Mouse (Mus musculus): ENCODE results near the gene Lcn9.

The Lcn9 gene

DNA sequence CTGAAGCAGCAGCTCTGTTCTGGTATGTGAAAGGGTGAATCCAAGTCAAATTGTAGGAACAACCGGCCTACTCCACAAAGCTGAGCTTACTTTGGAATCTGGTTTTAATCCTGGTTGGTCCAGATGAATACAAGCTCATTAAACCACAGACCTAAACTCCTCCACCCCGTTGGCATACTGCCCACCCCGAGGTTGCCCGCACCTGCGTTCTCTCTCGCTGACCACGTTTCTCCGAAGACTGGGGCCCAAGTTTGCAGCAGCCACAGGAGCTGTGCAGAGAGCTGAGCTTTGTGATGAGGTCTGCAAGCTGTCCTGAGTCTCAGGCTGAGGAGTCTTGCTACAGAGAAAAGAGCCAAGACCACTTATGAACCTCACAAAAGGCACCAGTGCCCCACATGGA, 23.6 kb downstream of the Lcn9 start:
- DNase-seq (ENCODE audit: low read depth in 1 of 2, low spot score in 2 of 2) = no peak

DNA sequence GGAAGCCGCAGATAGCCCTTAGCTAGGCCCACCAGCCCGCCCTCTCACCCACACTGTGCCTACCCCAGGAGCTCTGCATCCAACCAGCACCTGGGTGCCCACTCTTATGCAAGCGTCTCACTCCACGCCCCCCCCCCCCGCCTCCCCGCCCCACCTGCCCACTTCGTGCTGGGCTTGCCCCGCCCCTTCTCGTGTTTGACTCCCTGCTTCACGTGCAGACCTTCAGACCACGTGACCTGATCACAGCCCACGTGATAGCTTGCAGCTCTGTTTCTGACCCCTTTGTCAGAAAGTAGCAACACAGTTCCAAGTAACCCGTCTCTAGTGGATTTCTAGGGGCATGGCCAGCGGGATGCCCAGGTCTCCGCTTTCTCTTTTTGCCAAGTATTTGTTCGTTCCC, 24.3 kb downstream of the Lcn9 start, which contains the start of gene Sohlh1:
Gene Sohlh1, minus strand, starts transcription at position 23 of the 400 bp plus-strand sequence.
- DNase-seq (ENCODE audit: low read depth in 1 of 2, low spot score in 2 of 2) = no peak

DNA sequence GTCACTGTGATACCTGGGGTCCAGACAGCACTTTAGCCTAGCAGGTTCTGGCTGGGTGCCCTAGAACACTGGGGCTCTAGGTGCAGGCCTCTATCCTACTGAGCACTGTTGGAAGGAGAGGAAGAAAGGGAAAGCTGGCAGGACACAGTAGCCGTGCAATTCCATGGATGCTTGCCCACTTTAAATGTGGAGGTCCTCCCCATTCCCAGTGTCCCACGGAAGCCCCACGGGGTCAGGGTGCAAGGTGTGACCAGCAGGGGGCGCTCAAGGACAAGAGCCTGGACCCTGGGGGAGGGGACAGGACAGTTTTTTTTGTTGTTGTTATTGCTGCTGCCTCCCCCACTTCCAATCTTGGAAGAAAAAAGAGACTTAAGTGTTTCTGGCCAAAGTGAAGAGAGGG, 27.4 kb downstream of the Lcn9 start:
- peak in 1 of 2 experiments; percentile 24 for DNase-seq (ENCODE audit: low read depth in 1 of 2, low spot score in 2 of 2)

DNA sequence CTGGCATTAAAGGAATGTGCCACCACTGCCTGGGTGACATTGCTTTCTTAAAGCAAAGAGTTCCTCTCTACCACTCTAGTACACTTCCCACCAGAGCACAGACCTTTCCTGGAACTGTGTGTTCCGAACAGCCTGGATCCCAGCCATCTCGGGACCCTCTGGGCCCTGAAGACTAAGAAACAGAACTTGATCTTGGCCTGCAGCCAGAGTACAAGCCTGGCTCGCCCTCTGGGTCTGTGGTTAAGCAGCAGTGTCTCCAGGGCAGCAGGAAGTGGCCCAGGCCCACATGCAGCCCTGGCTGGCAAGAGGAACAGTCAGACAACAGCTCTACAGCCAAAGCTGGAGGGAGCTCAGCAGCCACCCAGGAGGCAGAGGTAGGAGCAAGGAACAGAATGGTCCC, 29.7 kb downstream of the Lcn9 start:
- no peak for DNase-seq (ENCODE audit: low read depth in 1 of 2, low spot score in 2 of 2)

DNA sequence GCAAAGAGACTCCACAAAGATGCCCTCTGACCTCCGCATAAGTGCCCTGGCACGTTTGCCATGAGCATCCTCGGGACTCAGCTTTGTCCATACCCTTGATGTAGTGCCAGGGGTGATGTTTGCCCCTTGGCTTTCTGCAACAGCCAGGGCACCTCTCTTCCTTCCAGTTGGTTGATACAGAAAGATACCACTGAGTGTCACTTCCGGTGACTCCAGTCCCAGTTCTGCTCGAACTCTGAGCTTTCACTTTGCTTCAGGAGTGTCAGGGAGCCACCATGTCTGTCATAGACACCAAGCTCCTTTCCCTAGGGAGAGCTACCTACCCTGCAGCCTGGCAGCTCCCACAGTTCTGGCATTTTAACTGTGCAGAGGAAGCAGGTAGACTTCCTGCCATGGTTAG, 31.0 kb downstream of the Lcn9 start:
- DNase-seq (ENCODE audit: low read depth in 1 of 2, low spot score in 2 of 2) = no peak

DNA sequence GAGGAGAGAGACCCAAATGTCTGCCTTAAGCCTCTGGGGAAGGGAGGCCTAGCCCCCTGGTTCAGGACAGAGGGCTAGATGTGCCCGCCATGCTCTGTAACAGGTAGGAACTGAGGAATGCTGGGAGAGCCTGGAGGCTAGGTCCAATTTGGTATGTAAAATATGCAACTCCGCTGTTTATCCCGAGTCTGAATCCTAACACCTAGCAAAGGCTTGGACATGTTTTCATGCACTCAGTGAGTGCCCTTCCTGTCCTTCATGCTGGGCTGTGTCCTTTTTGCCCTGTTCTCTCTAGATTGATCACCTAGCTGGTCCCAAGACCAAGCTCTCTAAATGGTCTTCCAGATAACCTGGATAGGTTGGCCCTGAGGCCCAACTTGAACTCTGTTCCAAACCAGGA, 36.9 kb downstream of the Lcn9 start:
- DNase-seq (ENCODE audit: low read depth in 1 of 2, low spot score in 2 of 2) = no peak

DNA sequence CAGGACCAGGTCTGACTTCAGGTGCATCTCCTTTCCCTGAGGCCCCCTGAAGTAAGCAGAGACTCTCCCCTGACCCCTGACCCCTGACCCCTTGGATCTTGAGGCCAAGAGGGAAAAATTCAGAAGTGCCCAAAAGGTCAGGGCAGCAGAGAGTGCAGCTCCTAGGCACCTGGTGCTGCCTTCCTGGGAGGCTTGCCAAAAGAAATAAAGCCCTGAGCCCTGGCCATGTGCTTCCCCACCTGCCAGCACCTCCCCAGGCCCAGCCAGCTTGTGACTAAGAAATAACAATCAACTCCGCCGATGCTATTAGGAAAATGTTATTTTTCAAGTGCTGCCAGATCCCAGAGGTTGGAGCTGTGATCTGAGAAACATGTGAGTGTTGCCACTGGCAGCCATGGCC, 39.1 kb downstream of the Lcn9 start:
- DNase-seq (ENCODE audit: low read depth in 1 of 2, low spot score in 2 of 2) = no peak

DNA sequence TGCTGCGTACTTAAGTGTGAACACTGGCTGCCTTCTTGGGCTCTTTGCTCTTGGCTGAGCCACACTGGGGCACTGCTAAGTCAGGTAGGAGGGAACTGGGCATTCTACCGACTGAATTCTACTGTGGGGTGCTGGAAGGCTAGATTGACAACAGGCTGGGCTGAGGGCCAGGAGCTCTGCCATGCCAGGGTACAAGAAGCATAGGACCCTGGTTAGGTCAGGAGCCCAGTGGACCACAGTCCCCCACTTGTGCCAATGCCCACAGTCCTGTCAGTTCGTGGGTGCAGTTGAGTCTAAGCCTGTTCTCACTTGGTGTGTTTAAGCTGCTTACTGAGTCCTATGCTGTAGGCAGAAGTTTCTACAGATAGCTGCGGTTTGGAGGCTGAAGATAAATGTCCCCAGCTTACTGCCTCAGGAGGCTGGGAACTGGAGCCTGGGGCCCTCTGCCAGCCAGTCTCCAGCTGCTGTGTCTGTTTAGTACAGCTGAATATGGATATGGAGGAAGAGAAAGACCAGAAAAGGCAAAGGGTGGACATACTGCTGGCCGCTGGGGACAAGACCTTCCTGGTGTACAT, 39.8 kb downstream of the Lcn9 start:
- no peak for DNase-seq (ENCODE audit: low read depth in 1 of 2, low spot score in 2 of 2)

DNA sequence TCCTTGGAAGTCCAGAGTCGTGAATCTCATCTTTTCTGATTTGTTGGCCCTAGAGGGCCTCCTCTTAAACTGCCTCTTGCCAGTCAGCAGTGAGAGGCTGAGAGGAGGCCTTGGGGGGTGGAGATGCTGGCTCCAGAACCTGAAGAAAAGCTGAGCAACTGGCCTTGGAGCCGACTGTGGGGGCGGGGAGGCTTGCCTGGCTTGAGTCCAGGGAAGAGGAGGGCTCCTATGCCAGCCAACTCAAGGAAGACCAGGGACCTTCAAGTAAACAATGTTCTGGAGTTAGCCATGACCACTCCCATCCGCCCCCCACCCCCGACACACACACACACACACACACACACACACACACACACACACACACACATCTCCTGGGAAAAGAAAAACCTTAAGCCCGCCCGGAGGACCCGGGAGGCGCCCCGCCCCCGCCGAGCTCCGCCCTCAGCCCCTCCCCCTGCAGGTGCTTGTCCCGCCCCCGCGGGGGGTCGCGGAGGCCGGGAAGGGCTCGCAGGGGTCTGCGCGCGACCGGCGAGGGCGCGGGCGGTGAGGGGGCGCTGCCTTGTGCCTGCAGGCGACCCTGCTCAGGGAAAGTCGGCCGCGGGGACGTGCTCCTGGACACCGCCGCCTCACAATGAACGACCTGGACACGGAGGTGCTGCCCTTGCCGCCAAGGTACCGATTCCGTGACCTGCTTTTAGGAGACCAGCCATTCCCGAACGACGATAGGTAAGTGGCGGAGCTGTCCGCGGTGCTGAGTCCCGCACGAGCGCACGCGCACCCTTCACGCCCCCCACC, 40.6 kb downstream of the Lcn9 start, which contains the start of gene Kcnt1:
Gene Kcnt1, plus strand, starts transcription at position 398 of the 795 bp plus-strand sequence.
- DNase-seq (ENCODE audit: low read depth in 1 of 2, low spot score in 2 of 2) = no peak

DNA sequence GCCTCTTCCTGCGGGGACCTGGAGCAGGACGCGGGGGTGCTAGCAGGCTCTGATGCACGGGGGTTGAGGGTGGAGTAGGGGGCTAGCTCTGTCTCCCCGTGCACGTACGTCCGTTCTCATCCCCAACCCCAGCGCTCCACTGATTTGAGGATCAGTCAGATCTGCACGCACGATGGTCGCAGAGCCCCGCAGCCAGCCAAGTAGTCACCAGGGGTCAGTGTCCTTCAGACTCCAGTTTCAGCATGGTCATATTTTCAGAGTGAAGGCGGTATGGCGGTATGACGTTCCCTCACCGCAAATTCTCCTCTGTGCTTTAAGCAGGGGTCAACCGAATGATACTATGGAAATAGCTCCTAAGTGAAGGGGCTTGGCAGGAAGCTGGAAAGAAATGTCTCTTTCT, 41.3 kb downstream of the Lcn9 start:
- DNase-seq (ENCODE audit: low read depth in 1 of 2, low spot score in 2 of 2) = no peak

DNA sequence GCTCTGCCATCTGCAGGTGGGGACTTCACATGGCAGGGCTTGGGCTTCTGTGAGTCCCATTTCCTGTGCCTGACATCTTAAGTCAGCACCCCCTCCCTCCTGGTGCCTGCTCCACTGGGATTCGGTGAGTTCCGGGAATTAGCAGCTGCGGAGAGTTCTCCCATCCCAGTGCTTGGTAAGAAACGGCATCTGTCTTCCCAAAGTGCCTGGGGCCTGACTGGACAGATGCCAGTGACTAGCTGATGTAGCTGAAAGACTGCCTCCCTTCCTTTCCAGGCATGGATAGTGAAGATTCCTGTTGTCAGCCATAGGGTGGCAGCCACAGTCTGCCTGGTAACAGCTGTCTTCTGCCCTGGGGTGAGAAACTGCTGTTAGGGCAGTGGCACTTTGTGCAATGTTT, 42.5 kb downstream of the Lcn9 start:
- DNase-seq (ENCODE audit: low read depth in 1 of 2, low spot score in 2 of 2) = no peak

DNA sequence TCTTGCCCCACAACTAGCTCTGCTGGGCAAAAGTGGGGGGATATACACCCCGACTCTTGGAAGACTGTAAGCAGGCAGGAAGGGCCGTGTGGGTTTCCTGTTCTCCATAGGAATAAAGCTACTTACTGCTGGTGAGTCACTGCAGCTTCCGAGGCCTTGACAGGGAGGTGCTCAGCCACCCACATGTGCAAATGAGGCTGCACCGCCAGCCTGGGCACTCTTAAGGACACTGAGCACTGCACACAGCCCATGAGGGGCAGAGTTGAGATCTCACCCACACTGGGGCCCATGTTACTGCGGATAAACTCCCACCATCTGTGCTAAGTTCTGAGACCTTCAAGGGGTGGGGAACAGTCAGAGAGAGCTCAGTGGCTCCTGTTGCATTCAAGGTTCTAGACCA, 43.7 kb downstream of the Lcn9 start:
- DNase-seq (ENCODE audit: low read depth in 1 of 2, low spot score in 2 of 2) = no peak
